In the genomic region with DNA sequence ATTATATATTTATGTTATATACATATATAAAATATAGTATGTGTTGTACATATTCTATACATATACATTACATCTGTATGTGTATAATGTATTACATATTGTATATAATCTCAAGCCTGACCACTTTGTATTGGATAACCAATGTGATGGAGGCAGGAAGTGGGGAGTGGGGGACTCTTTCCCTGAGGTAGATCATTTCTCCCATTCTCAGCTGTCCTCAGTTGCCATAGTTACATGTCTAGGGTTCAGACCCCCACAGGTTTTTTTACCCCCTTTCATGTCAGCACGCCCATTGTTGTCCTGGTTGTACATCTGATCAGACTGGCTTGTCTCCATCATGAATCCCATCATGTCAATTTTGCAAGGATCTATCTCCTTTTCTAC, we compare ENCODE assay signal across 25 mouse cellular contexts.
A peak's percentile ranks its signal among the peaks of the same experiment; 100 is the strongest.
DNase-seq lines count a peak whose midpoint lies in the region; ATAC-seq and TF ChIP-seq lines count a peak whose summit lies in the region.
"Had no signal": no experiment of that assay in that cellular context is flagged by ENCODE, and none has a peak within 500 bp of the region (broad histone marks: within the 10 kb centered on the region; RNA-seq: fewer than 3 reads in every experiment).

No protein-coding gene starts in this region.

- H3K9ac ChIP-seq in hindbrain, embryonic 13.5 days = no peak overlapping the region
- no peak overlapping the region for H3K9ac ChIP-seq in midbrain, embryonic 13.5 days (replicated peaks)
- no peak overlapping the region for H3K9ac ChIP-seq in forebrain, embryonic 15.5 days (replicated peaks)
- no peak overlapping the region for H3K9ac ChIP-seq in hindbrain, postnatal 0 days (replicated peaks; ENCODE audit: low read length)
- H3K9ac ChIP-seq: embryonic facial prominence, embryonic 13.5 days; liver, embryonic 14.5 days had no signal

- no peak overlapping the region for H3K27ac ChIP-seq in hindbrain, embryonic 13.5 days
- H3K27ac ChIP-seq in hindbrain, embryonic 10.5 days = no peak overlapping the region
- H3K27ac ChIP-seq in midbrain, embryonic 13.5 days = no peak overlapping the region
- no peak overlapping the region for H3K27ac ChIP-seq in midbrain, embryonic 10.5 days (replicated peaks)
- H3K27ac ChIP-seq in forebrain, embryonic 15.5 days (replicated peaks) = no peak overlapping the region
- no peak overlapping the region for H3K27ac ChIP-seq in hindbrain, postnatal 0 days
- H3K27ac ChIP-seq: embryonic facial prominence, embryonic 13.5 days; layer of hippocampus, adult 2 months; liver, embryonic 14.5 days; macrophage had no signal

- WGBS in hindbrain, embryonic 13.5 days = 74% methylated on average over 1 of the region's 1 CpGs
- WGBS in hindbrain, embryonic 10.5 days = 81% methylated on average over 1 of the region's 1 CpGs
- 86% methylated on average over 1 of the region's 1 CpGs for WGBS in midbrain, embryonic 13.5 days
- 83% methylated on average over 1 of the region's 1 CpGs for WGBS in midbrain, embryonic 10.5 days
- WGBS in forebrain, embryonic 15.5 days = 67% methylated on average over 1 of the region's 1 CpGs
- 59% methylated on average over 1 of the region's 1 CpGs for WGBS in hindbrain, postnatal 0 days

- no peaks in the 10 kb centered on the region for H3K27me3 ChIP-seq in hindbrain, embryonic 13.5 days
- no peaks in the 10 kb centered on the region for H3K27me3 ChIP-seq in hindbrain, embryonic 10.5 days (ENCODE audit: insufficient read depth, poor library complexity, severe bottlenecking)
- H3K27me3 ChIP-seq in midbrain, embryonic 13.5 days = no peaks in the 10 kb centered on the region
- H3K27me3 ChIP-seq in midbrain, embryonic 10.5 days (ENCODE audit: low read depth, poor library complexity, severe bottlenecking) = no peaks in the 10 kb centered on the region
- no peaks in the 10 kb centered on the region for H3K27me3 ChIP-seq in forebrain, embryonic 15.5 days
- H3K27me3 ChIP-seq in hindbrain, postnatal 0 days (ENCODE audit: insufficient read depth, low read length) = no peaks in the 10 kb centered on the region
- H3K27me3 ChIP-seq: embryonic facial prominence, embryonic 13.5 days had no signal

- no peaks in the 10 kb centered on the region for H3K9me3 ChIP-seq in hindbrain, embryonic 13.5 days
- no peaks in the 10 kb centered on the region for H3K9me3 ChIP-seq in hindbrain, embryonic 10.5 days
- no peaks in the 10 kb centered on the region for H3K9me3 ChIP-seq in midbrain, embryonic 13.5 days
- no peaks in the 10 kb centered on the region for H3K9me3 ChIP-seq in midbrain, embryonic 10.5 days (replicated peaks)
- no peaks in the 10 kb centered on the region for H3K9me3 ChIP-seq in forebrain, embryonic 15.5 days
- H3K9me3 ChIP-seq in hindbrain, postnatal 0 days (ENCODE audit: low read length) = no peaks in the 10 kb centered on the region
- H3K9me3 ChIP-seq: embryonic facial prominence, embryonic 13.5 days had no signal

- 0 out of 2 replicates have a peak, but pooled peaks have one; percentile 21 for ATAC-seq in hindbrain, embryonic 13.5 days (ENCODE audit: low FRiP score)
- peak; percentile 65 for ATAC-seq in midbrain, embryonic 13.5 days
- peak; percentile 29; the same call in 1 of the 2 replicates for ATAC-seq in forebrain, embryonic 15.5 days (replicated peaks)
- ATAC-seq in hindbrain, postnatal 0 days = peak; percentile 47; the same call in 1 of the 2 replicates
- ATAC-seq: inflammation-experienced regulatory T-cells, adult 6 months had no signal

- no peak for TF ChIP-seq CTCF in hindbrain, postnatal 0 days (IDR thresholded peaks at IDR 0.05; ENCODE audit: low read depth)

- H3K4me3 ChIP-seq in hindbrain, embryonic 13.5 days = no peak overlapping the region
- H3K4me3 ChIP-seq in hindbrain, embryonic 10.5 days = no peak overlapping the region
- no peak overlapping the region for H3K4me3 ChIP-seq in midbrain, embryonic 13.5 days (replicated peaks)
- no peak overlapping the region for H3K4me3 ChIP-seq in midbrain, embryonic 10.5 days
- H3K4me3 ChIP-seq in forebrain, embryonic 15.5 days = no peak overlapping the region
- H3K4me3 ChIP-seq in hindbrain, postnatal 0 days (ENCODE audit: low read length) = no peak overlapping the region
- H3K4me3 ChIP-seq: embryonic facial prominence, embryonic 13.5 days; layer of hippocampus, adult 2 months had no signal

- no peaks in the 10 kb centered on the region for H3K36me3 ChIP-seq in hindbrain, embryonic 13.5 days
- no peaks in the 10 kb centered on the region for H3K36me3 ChIP-seq in hindbrain, embryonic 10.5 days
- no peaks in the 10 kb centered on the region for H3K36me3 ChIP-seq in midbrain, embryonic 13.5 days
- H3K36me3 ChIP-seq in midbrain, embryonic 10.5 days = no peaks in the 10 kb centered on the region
- no peaks in the 10 kb centered on the region for H3K36me3 ChIP-seq in forebrain, embryonic 15.5 days
- H3K36me3 ChIP-seq in hindbrain, postnatal 0 days (ENCODE audit: insufficient read depth, low read length) = no peaks in the 10 kb centered on the region
- H3K36me3 ChIP-seq: embryonic facial prominence, embryonic 13.5 days had no signal

- no peak overlapping the region for H3K4me2 ChIP-seq in hindbrain, embryonic 13.5 days
- no peak overlapping the region for H3K4me2 ChIP-seq in midbrain, embryonic 13.5 days (replicated peaks)
- no peak overlapping the region for H3K4me2 ChIP-seq in forebrain, embryonic 15.5 days (replicated peaks)
- no peak overlapping the region for H3K4me2 ChIP-seq in hindbrain, postnatal 0 days (ENCODE audit: low read depth, low read length)
- H3K4me2 ChIP-seq: embryonic facial prominence, embryonic 13.5 days; heart, embryonic 11.5 days had no signal

- H3K4me1 ChIP-seq in hindbrain, embryonic 13.5 days (replicated peaks) = no peaks in the 10 kb centered on the region
- no peaks in the 10 kb centered on the region for H3K4me1 ChIP-seq in hindbrain, embryonic 10.5 days (replicated peaks)
- H3K4me1 ChIP-seq in midbrain, embryonic 13.5 days (replicated peaks) = no peaks in the 10 kb centered on the region
- H3K4me1 ChIP-seq in midbrain, embryonic 10.5 days = no peaks in the 10 kb centered on the region
- no peaks in the 10 kb centered on the region for H3K4me1 ChIP-seq in forebrain, embryonic 15.5 days
- no peaks in the 10 kb centered on the region for H3K4me1 ChIP-seq in hindbrain, postnatal 0 days (ENCODE audit: insufficient read depth, low read length)
- H3K4me1 ChIP-seq: embryonic facial prominence, embryonic 13.5 days had no signal

- DNase-seq in hindbrain, embryonic 10.5 days (ENCODE audit: low spot score) = no peak
- no peak for DNase-seq in midbrain, embryonic 10.5 days (ENCODE audit: low spot score)
- no peak for DNase-seq in hindbrain, postnatal 0 days (ENCODE audit: low spot score)
- DNase-seq in retina, postnatal 1 day = no peak
- DNase-seq: adrenal gland, postnatal 25 days; B cell, adult 2 months; cerebellum, adult 11-12 months; cerebellum, adult 9-11 months; gastrocnemius, postnatal 14 days; heart, postnatal 36 days; kidney, adult 2 months; left cerebral cortex, postnatal 4 days; liver; lung, adult 2 months; thymus, adult 2 months; thymus, postnatal 36 days had no signal
